Mouse (Mus musculus) hindbrain, embryonic 10.5 days (tissue): Measurements from ENCODE around the gene Ccr1. TPM values are rescaled to one million over a fixed set of nuclear protein-coding genes. Genes with fewer than 3 reads are reported as not detected.
"Not testable (repeated sequence)": the region's sequence is repeated elsewhere in the genome, so short reads cannot be mapped to it uniquely, and the experiment has no call there.

ENCODE experiments used
- DNase-seq: peaks from one replicate; pipeline ENCODE4 v3.0.0-alpha.2; 2017; ENCODE audit warnings: low spot score
- H3K27ac ChIP-seq: fragments of 300-500 bp; sonication (generic); 2 replicates; pipeline ENCODE4 v1.5.1; 2016; ENCODE audit warnings: mild to moderate bottlenecking, moderate library complexity
- H3K27me3 ChIP-seq: fragments of 300-500 bp; sonication (generic); 2 replicates; pipeline ENCODE4 v1.6.1; 2016; ENCODE audit warnings: mild to moderate bottlenecking; ENCODE audit not compliant: poor library complexity, insufficient read depth, severe bottlenecking
- H3K36me3 ChIP-seq: fragments of 300-500 bp; sonication (generic); 2 replicates; pipeline ENCODE4 v1.6.1; 2016; ENCODE audit warnings: mild to moderate bottlenecking, moderate library complexity
- H3K4me1 ChIP-seq: fragments of 300-500 bp; sonication (generic); replicated peaks from 2 replicates; pipeline ENCODE4 v1.6.1; 2016; ENCODE audit warnings: mild to moderate bottlenecking
- H3K4me3 ChIP-seq: fragments of 300-500 bp; sonication (generic); 2 replicates; pipeline ENCODE4 v1.5.1; 2016; ENCODE audit warnings: mild to moderate bottlenecking, moderate library complexity
- H3K9me3 ChIP-seq: fragments of 300-500 bp; sonication (generic); 2 replicates; pipeline ENCODE4 v1.6.1; 2016; ENCODE audit warnings: mild to moderate bottlenecking, moderate library complexity
- WGBS: fragments of 180-500 bp; shearing (Covaris S2); methylation state at CpG from one replicate; pipeline ENCODE4 v1.1.7; 2016; 5-methylcytosine and 5-hydroxymethylcytosine counted together
- polyA plus RNA-seq: library from polyadenylated mRNA; unstranded; fragments of >200 nt; fragmentation: Nextera tagmentation; extraction: Ambion mirVana; gene quantifications from 2 replicates; pipeline ENCODE4 v1.2.1, GENCODE M21; 2016

Gene Ccr1
- polyA plus RNA-seq, 1 experiment from 2014 or later = 1.0 TPM

GRCm38 (mm10) chr9:123980858-123981475 is 12.5 kb upstream of the Ccr1 start:
- H3K4me1 ChIP-seq, H3K9me3 ChIP-seq, H3K27me3 ChIP-seq, DNase-seq, H3K27ac ChIP-seq, H3K36me3 ChIP-seq, H3K4me3 ChIP-seq: not testable (repeated sequence)
- WGBS = no CpG with 5 or more reads among the region's 3 CpGs

- Histone ChIP-seq H3K27me3 (no peaks in the 10 kb centered on the region), H3K4me3 (no peak within 1 kb of the TSS), H3K9me3 (no peaks in the 10 kb centered on the region), H3K4me1 (no peaks in the 10 kb centered on the region), H3K36me3 (no peaks in the 10 kb centered on the region), H3K27ac (no peak within 1 kb of the TSS)
- no peak for DNase-seq
- 72% methylated on average over 1 of the region's 1 CpGs for WGBS
These were observed 9.8 kb upstream of the Ccr1 start, which contains the start of gene Ccr1l1 for GRCm38 (mm10) chr9:123978308-123978707. Gene Ccr1l1, minus strand, starts transcription at chr9:123978408.

- 83% methylated on average over 9 of the region's 9 CpGs for WGBS
- Histone ChIP-seq H3K27me3 (no peaks in the 10 kb centered on the region), H3K36me3 (no peaks in the 10 kb centered on the region), H3K9me3 (no peaks in the 10 kb centered on the region), H3K4me1 (no peaks in the 10 kb centered on the region), H3K4me3 (no peak overlapping the region), H3K27ac (no peak overlapping the region)
- no peak for DNase-seq
These were observed 8.6 kb upstream of the Ccr1 start for GRCm38 (mm10) chr9:123976876-123977663.

GRCm38 (mm10) chr9:123975630-123976029 is 7.1 kb upstream of the Ccr1 start:
- Histone ChIP-seq H3K36me3 (no peaks in the 10 kb centered on the region), H3K4me1 (no peaks in the 10 kb centered on the region), H3K4me3 (no peak overlapping the region), H3K27me3 (no peaks in the 10 kb centered on the region), H3K27ac (no peak overlapping the region), H3K9me3 (no peaks in the 10 kb centered on the region)
- 83% methylated on average over 2 of the region's 2 CpGs for WGBS
- no peak for DNase-seq

- H3K27ac ChIP-seq, DNase-seq, H3K36me3 ChIP-seq, H3K9me3 ChIP-seq, H3K27me3 ChIP-seq, H3K4me3 ChIP-seq, H3K4me1 ChIP-seq: not testable (repeated sequence)
- 92% methylated on average over 1 of the region's 4 CpGs for WGBS
These were observed 1.5 kb downstream of the Ccr1 start for GRCm38 (mm10) chr9:123966858-123967495.

- H3K9me3 ChIP-seq = no peaks in the 10 kb centered on the region
- H3K4me3 ChIP-seq = no peak overlapping the region
- H3K27me3 ChIP-seq = no peaks in the 10 kb centered on the region
- no peaks in the 10 kb centered on the region for H3K4me1 ChIP-seq
- 87% methylated on average over 3 of the region's 3 CpGs for WGBS
- H3K27ac ChIP-seq = no peak overlapping the region
- H3K36me3 ChIP-seq = no peaks in the 10 kb centered on the region
- DNase-seq = no peak
These were observed 3.7 kb downstream of the Ccr1 start for GRCm38 (mm10) chr9:123964776-123965175.

GRCm38 (mm10) chr9:123960161-123960560 is 8.3 kb downstream of the Ccr1 start:
- Histone ChIP-seq H3K27me3 (no peaks in the 10 kb centered on the region), H3K4me3 (no peak overlapping the region), H3K36me3 (no peaks in the 10 kb centered on the region), H3K27ac (no peak overlapping the region), H3K4me1 (no peaks in the 10 kb centered on the region), H3K9me3 (no peaks in the 10 kb centered on the region)
- no peak for DNase-seq
- 78% methylated on average over 1 of the region's 1 CpGs for WGBS

GRCm38 (mm10) chr9:123957911-123958413 is 10.5 kb downstream of the Ccr1 start:
- Histone ChIP-seq H3K9me3 (no peaks in the 10 kb centered on the region), H3K27me3 (no peaks in the 10 kb centered on the region), H3K4me3 (no peak overlapping the region), H3K4me1 (no peaks in the 10 kb centered on the region), H3K27ac (no peak overlapping the region), H3K36me3 (no peaks in the 10 kb centered on the region)
- no peak for DNase-seq
- 76% methylated on average over 3 of the region's 3 CpGs for WGBS

- Histone ChIP-seq H3K27ac (no peak overlapping the region), H3K27me3 (no peaks in the 10 kb centered on the region), H3K4me1 (no peaks in the 10 kb centered on the region), H3K36me3 (no peaks in the 10 kb centered on the region), H3K9me3 (no peaks in the 10 kb centered on the region), H3K4me3 (no peak overlapping the region)
- DNase-seq = no peak
- WGBS = 80% methylated on average over 1 of the region's 1 CpGs
These were observed 11.6 kb downstream of the Ccr1 start for GRCm38 (mm10) chr9:123956892-123957291.

GRCm38 (mm10) chr9:123953551-123953950 is 14.9 kb downstream of the Ccr1 start:
- no peak for DNase-seq
- Histone ChIP-seq H3K4me3 (no peak overlapping the region), H3K27me3 (no peaks in the 10 kb centered on the region), H3K27ac (no peak overlapping the region), H3K9me3 (no peaks in the 10 kb centered on the region), H3K4me1 (no peaks in the 10 kb centered on the region), H3K36me3 (no peaks in the 10 kb centered on the region)
- WGBS = 79% methylated on average over 2 of the region's 2 CpGs

GRCm38 (mm10) chr9:123951176-123951575 is 17.3 kb downstream of the Ccr1 start:
- 96% methylated on average over 1 of the region's 1 CpGs for WGBS
- no peaks in the 10 kb centered on the region for H3K27me3 ChIP-seq
- no peak for DNase-seq
- no peaks in the 10 kb centered on the region for H3K9me3 ChIP-seq
- no peaks in the 10 kb centered on the region for H3K4me1 ChIP-seq
- no peak overlapping the region for H3K4me3 ChIP-seq
- H3K36me3 ChIP-seq = no peaks in the 10 kb centered on the region
- no peak overlapping the region for H3K27ac ChIP-seq

GRCm38 (mm10) chr9:123949432-123949831 is 19.1 kb downstream of the Ccr1 start:
- DNase-seq = no peak
- no peak overlapping the region for H3K4me3 ChIP-seq
- H3K27me3 ChIP-seq = no peaks in the 10 kb centered on the region
- WGBS = 83% methylated on average over 2 of the region's 2 CpGs
- no peaks in the 10 kb centered on the region for H3K4me1 ChIP-seq
- H3K27ac ChIP-seq = no peak overlapping the region
- no peaks in the 10 kb centered on the region for H3K9me3 ChIP-seq
- H3K36me3 ChIP-seq = no peaks in the 10 kb centered on the region

GRCm38 (mm10) chr9:123947815-123948214 is 20.7 kb downstream of the Ccr1 start:
- 79% methylated on average over 1 of the region's 1 CpGs for WGBS
- no peaks in the 10 kb centered on the region for H3K9me3 ChIP-seq
- H3K27me3 ChIP-seq = no peaks in the 10 kb centered on the region
- no peaks in the 10 kb centered on the region for H3K4me1 ChIP-seq
- DNase-seq = no peak
- H3K27ac ChIP-seq = no peak overlapping the region
- H3K4me3 ChIP-seq = no peak overlapping the region
- no peaks in the 10 kb centered on the region for H3K36me3 ChIP-seq
